Mouse (Mus musculus) intestine, postnatal 0 days (tissue): Measurements from ENCODE around the gene Cntn5. TPM values are rescaled to one million over a fixed set of nuclear protein-coding genes. Genes with fewer than 3 reads are reported as not detected.

Source experiments
- ATAC-seq: fragments of 200-750 bp; cut with Nextera tagmentation; 2 replicates; pipeline ENCODE4 v1.8.0; 2017; ENCODE audit warnings: mild to moderate bottlenecking, moderate TSS enrichment, moderate library complexity
- H3K27ac ChIP-seq: fragments of 300-500 bp; sonication (generic); 2 replicates; pipeline ENCODE4 v1.5.1; 2014; ENCODE audit warnings: mild to moderate bottlenecking, low read depth, low read length, moderate library complexity
- H3K27me3 ChIP-seq: fragments of 300-500 bp; sonication (generic); replicated peaks from 2 replicates; pipeline ENCODE4 v1.6.1; 2014; ENCODE audit warnings: low read length, mixed read lengths; ENCODE audit not compliant: control insufficient read depth, insufficient read depth
- H3K36me3 ChIP-seq: fragments of 300-500 bp; sonication (generic); 2 replicates; pipeline ENCODE4 v1.6.1; 2014; ENCODE audit warnings: mild to moderate bottlenecking, moderate library complexity; ENCODE audit not compliant: control insufficient read depth, insufficient read depth
- H3K4me1 ChIP-seq: fragments of 300-500 bp; sonication (generic); replicated peaks from 2 replicates; pipeline ENCODE4 v1.6.1; 2014; ENCODE audit warnings: antibody characterized with exemption, low read length, mixed read lengths; ENCODE audit not compliant: control insufficient read depth, insufficient read depth
- H3K4me2 ChIP-seq: fragments of 300-500 bp; sonication (generic); replicated peaks from 2 replicates; pipeline ENCODE4 v1.6.1; 2014; ENCODE audit warnings: low read depth, mild to moderate bottlenecking, moderate library complexity
- H3K4me3 ChIP-seq: fragments of 300-500 bp; sonication (generic); 2 replicates; pipeline ENCODE4 v1.5.1; 2014; ENCODE audit warnings: low read depth, low read length
- H3K9ac ChIP-seq: fragments of 300-500 bp; sonication (generic); 2 replicates; pipeline ENCODE4 v1.6.1; 2014; ENCODE audit warnings: mild to moderate bottlenecking, low read depth, low read length
- H3K9me3 ChIP-seq: fragments of 300-500 bp; sonication (generic); 2 replicates; pipeline ENCODE4 v1.6.1; 2016; ENCODE audit warnings: mixed run types; ENCODE audit not compliant: control insufficient read depth
- CTCF ChIP-seq: sonication (generic); IDR thresholded peaks from 2 replicates; pipeline ENCODE4 v1.5.1; 2016; ENCODE audit warnings: low read depth, mild to moderate bottlenecking, control low read depth, antibody characterized with exemption, moderate library complexity
- WGBS: fragments of 180-500 bp; shearing (Covaris S2); extraction: QIAGEN DNeasy Blood & Tissue Kit; methylation state at CpG from one replicate; pipeline ENCODE4 v1.1.7; 2014; 5-methylcytosine and 5-hydroxymethylcytosine counted together
- polyA plus RNA-seq: library from polyadenylated mRNA; unstranded; fragments of >200 nt; fragmentation: Nextera tagmentation; extraction: Ambion mirVana; gene quantifications from 2 replicates; pipeline ENCODE4 v1.2.1, GENCODE M21; 2015

The Cntn5 gene
- polyA plus RNA-seq, 1 experiment from 2014 or later = 0.87 TPM

- no peaks in the 10 kb centered on the region for H3K36me3 ChIP-seq
- H3K27me3 ChIP-seq = no peaks in the 10 kb centered on the region
- TF ChIP-seq CTCF = no peak
- ATAC-seq = no peak
- no peaks in the 10 kb centered on the region for H3K4me1 ChIP-seq
- no peak overlapping the region for H3K9ac ChIP-seq
- H3K9me3 ChIP-seq = no peaks in the 10 kb centered on the region
- no peak overlapping the region for H3K4me3 ChIP-seq
- H3K4me2 ChIP-seq = no peak overlapping the region
- no peak overlapping the region for H3K27ac ChIP-seq
Observed at GRCm38 (mm10) chr9:10665756-10666155, 238.8 kb downstream of the Cntn5 start.

DNA sequence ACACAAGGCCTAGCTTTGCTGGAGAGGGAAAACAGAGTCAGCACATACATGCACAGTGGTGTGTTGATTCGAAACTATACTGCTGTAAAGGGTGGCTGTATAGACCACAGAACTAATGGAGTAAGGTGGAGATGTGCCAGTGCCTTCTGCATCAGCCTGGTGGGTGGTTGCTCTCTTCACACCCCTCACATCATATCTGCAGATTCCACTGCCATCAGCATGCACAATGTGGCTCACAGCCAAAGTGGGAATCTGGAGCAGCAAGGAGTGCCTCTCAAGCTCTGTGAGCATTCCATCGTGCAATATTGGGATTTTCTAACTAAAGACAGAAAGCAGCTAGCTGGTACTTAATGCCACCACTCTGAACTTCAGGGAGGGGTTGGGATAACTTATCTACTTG, 241.5 kb downstream of the Cntn5 start:
- H3K9me3 ChIP-seq = no peaks in the 10 kb centered on the region
- H3K4me1 ChIP-seq = no peaks in the 10 kb centered on the region
- no peak for ATAC-seq
- WGBS = 50% methylated on average over 2 of the region's 2 CpGs
- no peaks in the 10 kb centered on the region for H3K27me3 ChIP-seq
- H3K9ac ChIP-seq = no peak overlapping the region
- H3K27ac ChIP-seq = no peak overlapping the region
- no peak overlapping the region for H3K4me3 ChIP-seq
- no peak overlapping the region for H3K4me2 ChIP-seq
- no peak for TF ChIP-seq CTCF
- H3K36me3 ChIP-seq = no peaks in the 10 kb centered on the region

DNA sequence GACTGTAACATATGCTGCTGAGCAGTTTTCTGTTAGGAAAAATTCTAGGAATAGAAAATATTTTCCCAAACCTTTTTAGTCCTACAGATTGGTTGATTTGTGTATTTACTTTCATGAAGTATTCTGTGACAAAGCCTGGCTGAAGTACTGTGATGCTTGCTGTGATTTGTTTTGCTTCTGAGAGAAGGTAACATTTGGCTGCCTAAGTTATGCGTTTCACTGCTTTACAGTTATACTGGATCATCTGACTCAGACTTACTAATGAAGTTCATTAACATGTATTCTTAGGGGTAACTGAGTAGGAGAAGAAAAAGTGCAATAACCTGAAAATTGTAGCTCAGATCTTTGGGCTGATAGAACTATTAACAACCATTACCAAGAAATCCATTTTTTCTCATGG, 245.1 kb downstream of the Cntn5 start:
- no peak overlapping the region for H3K27ac ChIP-seq
- no peak overlapping the region for H3K9ac ChIP-seq
- H3K4me1 ChIP-seq = no peaks in the 10 kb centered on the region
- H3K36me3 ChIP-seq = no peaks in the 10 kb centered on the region
- no peaks in the 10 kb centered on the region for H3K27me3 ChIP-seq
- H3K4me3 ChIP-seq = no peak overlapping the region
- H3K9me3 ChIP-seq = no peaks in the 10 kb centered on the region
- H3K4me2 ChIP-seq = no peak overlapping the region
- no peak for TF ChIP-seq CTCF
- 74% methylated on average over 1 of the region's 1 CpGs for WGBS
- no peak for ATAC-seq

DNA sequence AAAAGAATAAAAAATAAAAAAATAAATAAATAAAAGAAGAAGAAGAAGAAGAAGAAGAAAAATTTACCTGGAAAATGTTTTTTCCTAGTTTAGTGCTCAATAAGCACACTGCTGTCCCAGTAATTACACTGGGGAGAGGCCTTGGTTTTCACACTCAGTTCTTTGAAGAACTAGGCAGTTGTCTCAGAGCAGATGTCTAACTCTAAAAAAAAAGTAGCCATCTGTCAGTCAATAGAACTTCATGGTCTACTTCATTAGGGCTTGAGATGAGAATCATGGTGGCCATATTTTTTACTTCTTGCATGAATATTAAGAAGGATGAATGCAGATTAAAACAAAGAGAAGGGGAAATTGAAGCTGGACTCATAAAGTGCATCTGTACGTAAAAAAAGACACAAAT, 246.5 kb downstream of the Cntn5 start:
- Histone ChIP-seq H3K4me1 (no peaks in the 10 kb centered on the region), H3K27ac (no peak overlapping the region), H3K36me3 (no peaks in the 10 kb centered on the region), H3K9me3 (no peaks in the 10 kb centered on the region), H3K4me2 (no peak overlapping the region), H3K4me3 (no peak overlapping the region), H3K9ac (no peak overlapping the region), H3K27me3 (no peaks in the 10 kb centered on the region)
- ATAC-seq = no peak
- WGBS = 89% methylated on average over 1 of the region's 1 CpGs
- TF ChIP-seq CTCF = no peak

GRCm38 (mm10) chr9:10657144-10657748, 247.3 kb downstream of the Cntn5 start:
- Histone ChIP-seq H3K4me3 (no peak overlapping the region), H3K4me1 (no peaks in the 10 kb centered on the region), H3K27ac (no peak overlapping the region), H3K4me2 (no peak overlapping the region), H3K27me3 (no peaks in the 10 kb centered on the region), H3K9me3 (no peaks in the 10 kb centered on the region), H3K36me3 (no peaks in the 10 kb centered on the region), H3K9ac (no peak overlapping the region)
- no peak for TF ChIP-seq CTCF
- WGBS = 59% methylated on average over 4 of the region's 4 CpGs
- no peak for ATAC-seq

GRCm38 (mm10) chr9:10650632-10651031, 253.9 kb downstream of the Cntn5 start:
- Histone ChIP-seq H3K4me1 (no peaks in the 10 kb centered on the region), H3K9ac (no peak overlapping the region), H3K9me3 (no peaks in the 10 kb centered on the region), H3K27ac (no peak overlapping the region), H3K36me3 (no peaks in the 10 kb centered on the region), H3K27me3 (no peaks in the 10 kb centered on the region), H3K4me2 (no peak overlapping the region), H3K4me3 (no peak overlapping the region)
- no peak for ATAC-seq
- 61% methylated on average over 1 of the region's 1 CpGs for WGBS
- TF ChIP-seq CTCF = no peak

GRCm38 (mm10) chr9:10645951-10646350, 258.6 kb downstream of the Cntn5 start:
- H3K36me3 ChIP-seq = no peaks in the 10 kb centered on the region
- no peak overlapping the region for H3K27ac ChIP-seq
- H3K9me3 ChIP-seq = no peaks in the 10 kb centered on the region
- no peak for TF ChIP-seq CTCF
- H3K4me3 ChIP-seq = no peak overlapping the region
- no peak overlapping the region for H3K4me2 ChIP-seq
- 78% methylated on average over 5 of the region's 5 CpGs for WGBS
- no peak for ATAC-seq
- H3K9ac ChIP-seq = no peak overlapping the region
- no peaks in the 10 kb centered on the region for H3K27me3 ChIP-seq
- H3K4me1 ChIP-seq = no peaks in the 10 kb centered on the region
